Comparison of ENCODE assay signal across 20 mouse cellular contexts in the genomic region with DNA sequence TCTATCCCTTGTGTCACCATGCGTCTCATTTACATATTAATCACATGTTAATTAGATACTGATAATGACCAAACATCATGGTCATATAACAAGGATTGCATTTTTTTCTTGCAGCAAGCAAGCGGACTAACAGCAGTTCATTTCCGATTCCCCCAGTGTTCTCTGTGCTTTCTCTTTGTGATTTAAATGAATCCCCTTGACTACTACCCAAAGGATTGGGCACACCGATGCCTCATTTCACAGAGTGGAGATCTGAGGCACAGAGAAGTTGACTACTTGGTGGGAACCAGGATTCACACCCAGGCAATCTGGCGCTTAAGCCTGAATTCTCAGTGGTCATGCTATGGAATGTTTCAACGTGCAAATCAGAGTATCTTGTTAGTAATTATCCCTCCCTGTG. TPM values are rescaled to one million over a fixed set of nuclear protein-coding genes. Genes with fewer than 3 reads are reported as not detected.
"Had no signal": no experiment of that assay in that cellular context is flagged by ENCODE, and none has a peak within 500 bp of the region (broad histone marks: within the 10 kb centered on the region; RNA-seq: fewer than 3 reads in every experiment).

No protein-coding gene starts in this region.

- DNase-seq: retina, postnatal 1 day; right cerebral cortex, adult 18-20 months; right cerebral cortex, postnatal 14 days; right cerebral cortex, postnatal 25 days; right cerebral cortex, postnatal 4 days; spleen, adult 18-20 months; thymus, adult 18-20 months; thymus, adult 2 months; thymus, postnatal 14 days; thymus, postnatal 25 days; thymus, postnatal 36 days; thymus, postnatal 4 days had no signal

- H3K9ac ChIP-seq: neural tube, embryonic 15.5 days; stomach, embryonic 15.5 days had no signal

- H3K4me2 ChIP-seq: neural tube, embryonic 15.5 days; stomach, embryonic 15.5 days had no signal

- H3K4me3 ChIP-seq: neural tube, embryonic 15.5 days; stomach, embryonic 15.5 days had no signal

- H3K36me3 ChIP-seq: neural tube, embryonic 15.5 days; stomach, embryonic 15.5 days had no signal

- H3K27me3 ChIP-seq: neural tube, embryonic 15.5 days; stomach, embryonic 15.5 days had no signal

- H3K9me3 ChIP-seq: neural tube, embryonic 15.5 days; stomach, embryonic 15.5 days had no signal

- H3K4me1 ChIP-seq: neural tube, embryonic 15.5 days; stomach, embryonic 15.5 days had no signal

- H3K27ac ChIP-seq: neural tube, embryonic 15.5 days; stomach, embryonic 15.5 days; stomach, postnatal 0 days had no signal

RNA-seq across cellular contexts. Expression of gene Uox, which starts 35.2 kb away (rescaled TPM):
- total RNA-seq: neutrophil, adult 5-6 weeks had no signal
- polyA plus RNA-seq: neural tube, embryonic 14.5 days; neural tube, embryonic 15.5 days; spleen, adult 2 months; stomach, embryonic 14.5 days; urinary bladder, adult 2 months had no signal
